Mouse (Mus musculus): Measurements from ENCODE around the gene Hnrnpab. TPM values are rescaled to one million over a fixed set of nuclear protein-coding genes. Genes with fewer than 3 reads are reported as not detected.

Gene Hnrnpab
- polyA plus RNA-seq, 1 experiment from 2014 or later: 617 TPM

DNA sequence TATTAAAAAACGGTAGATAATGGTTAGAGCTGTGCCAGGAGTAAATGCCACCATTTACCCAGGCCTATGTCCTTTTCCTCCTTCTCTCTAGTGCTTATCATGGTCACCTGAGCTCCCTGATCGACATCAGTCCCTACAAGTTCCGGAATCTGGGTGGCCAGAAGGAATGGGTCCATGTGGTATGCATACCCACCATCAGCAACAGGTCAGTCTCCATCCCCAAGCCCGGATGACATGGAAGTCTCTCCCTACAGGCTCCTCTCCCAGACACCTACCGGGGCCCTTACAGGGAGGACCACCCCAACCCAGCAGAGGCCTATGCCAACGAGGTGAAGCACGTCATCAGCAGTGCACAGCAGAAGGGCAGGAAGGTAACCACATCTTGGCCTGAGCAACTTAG lies 14.7 kb downstream of the Hnrnpab start:
- Histone ChIP-seq H3K27me3 (ENCODE audit: insufficient read depth, poor library complexity, severe bottlenecking) (no peaks in the 10 kb centered on the region), H3K4me1 (no peaks in the 10 kb centered on the region), H3K27ac (no peak overlapping the region), H3K9me3 (no peaks in the 10 kb centered on the region), H3K36me3 (peaks cover 100% of the 10 kb centered on the region), H3K4me3 (no peak overlapping the region)
- WGBS: 90% methylated on average over 7 of the region's 7 CpGs
- DNase-seq (ENCODE audit: low spot score): no peak

DNA sequence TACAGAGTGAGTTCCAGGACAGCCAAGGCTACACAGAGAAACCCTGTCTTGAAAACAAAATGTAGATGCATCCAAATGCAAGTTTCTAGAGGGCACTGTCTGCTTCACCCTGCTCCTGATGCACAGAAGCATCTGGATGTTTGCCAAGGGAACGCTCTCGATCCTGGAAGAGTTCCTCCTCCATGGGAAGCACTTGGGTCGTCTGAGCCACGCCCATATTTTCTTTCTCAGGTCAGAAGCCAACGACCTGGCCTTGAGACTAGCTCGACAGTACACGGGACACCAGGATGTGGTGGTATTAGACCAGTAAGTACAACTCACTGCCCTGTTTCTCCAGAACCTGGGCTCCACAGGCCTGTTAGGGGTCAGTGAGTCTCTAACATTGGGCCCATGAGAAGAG lies 15.5 kb downstream of the Hnrnpab start:
- Histone ChIP-seq H3K27ac (no peak overlapping the region), H3K4me3 (no peak overlapping the region), H3K36me3 (peaks cover 100% of the 10 kb centered on the region), H3K27me3 (ENCODE audit: insufficient read depth, poor library complexity, severe bottlenecking) (no peaks in the 10 kb centered on the region), H3K9me3 (no peaks in the 10 kb centered on the region), H3K4me1 (peaks cover 3% of the 10 kb centered on the region; the same call in 1 of the 2 replicates)
- DNase-seq (ENCODE audit: low spot score): no peak
- 73% methylated on average over 7 of the region's 7 CpGs for WGBS

DNA sequence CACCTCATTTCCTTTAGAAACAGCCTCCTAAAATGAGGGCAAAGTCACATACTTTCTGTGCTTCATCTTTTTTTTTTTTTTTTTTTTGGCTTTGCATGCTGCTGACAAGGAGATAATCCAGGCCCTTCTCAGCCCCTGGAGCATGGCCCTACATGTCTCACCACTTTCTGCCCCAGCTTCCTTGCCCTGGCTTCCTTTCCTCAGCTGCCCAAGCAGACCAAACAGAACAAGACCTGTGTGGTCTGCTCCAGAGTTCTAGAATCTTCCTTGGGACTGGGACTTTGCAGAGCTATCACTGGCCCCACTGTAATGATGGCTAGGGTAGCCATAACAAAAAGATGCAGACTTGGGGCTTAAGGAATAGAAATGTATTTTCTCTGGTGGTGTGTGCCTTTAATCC lies 16.6 kb downstream of the Hnrnpab start:
- DNase-seq (ENCODE audit: low spot score): no peak
- Histone ChIP-seq H3K4me3 (no peak overlapping the region), H3K9me3 (no peaks in the 10 kb centered on the region), H3K27me3 (ENCODE audit: insufficient read depth, poor library complexity, severe bottlenecking) (no peaks in the 10 kb centered on the region), H3K4me1 (peaks cover 15% of the 10 kb centered on the region), H3K27ac (no peak overlapping the region), H3K36me3 (peaks cover 93% of the 10 kb centered on the region)

DNA sequence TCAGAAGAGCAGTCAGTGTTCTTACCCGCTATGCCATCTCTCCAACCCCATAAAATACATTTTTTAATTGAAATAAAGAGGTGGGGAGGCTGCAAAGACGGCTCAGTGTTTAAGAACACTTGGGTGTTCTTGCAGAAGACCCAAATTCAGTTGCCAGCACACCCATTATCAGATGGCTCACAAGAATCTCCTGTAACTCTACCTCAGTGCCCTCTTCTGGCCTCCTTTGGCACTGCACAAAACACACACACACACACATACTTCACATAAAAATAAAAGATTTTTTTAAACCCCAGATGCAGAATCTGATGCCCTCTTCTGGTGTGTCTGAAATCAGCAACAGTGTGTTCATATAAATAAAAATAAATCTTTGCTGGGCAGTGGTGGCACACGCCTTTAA lies 17.8 kb downstream of the Hnrnpab start:
- Histone ChIP-seq H3K36me3 (peaks cover 82% of the 10 kb centered on the region), H3K4me1 (peaks cover 22% of the 10 kb centered on the region), H3K27ac (no peak overlapping the region), H3K27me3 (ENCODE audit: insufficient read depth, poor library complexity, severe bottlenecking) (no peaks in the 10 kb centered on the region), H3K4me3 (no peak overlapping the region), H3K9me3 (no peaks in the 10 kb centered on the region)
- 99% methylated on average over 3 of the region's 3 CpGs for WGBS
- no peak for DNase-seq (ENCODE audit: low spot score)

DNA sequence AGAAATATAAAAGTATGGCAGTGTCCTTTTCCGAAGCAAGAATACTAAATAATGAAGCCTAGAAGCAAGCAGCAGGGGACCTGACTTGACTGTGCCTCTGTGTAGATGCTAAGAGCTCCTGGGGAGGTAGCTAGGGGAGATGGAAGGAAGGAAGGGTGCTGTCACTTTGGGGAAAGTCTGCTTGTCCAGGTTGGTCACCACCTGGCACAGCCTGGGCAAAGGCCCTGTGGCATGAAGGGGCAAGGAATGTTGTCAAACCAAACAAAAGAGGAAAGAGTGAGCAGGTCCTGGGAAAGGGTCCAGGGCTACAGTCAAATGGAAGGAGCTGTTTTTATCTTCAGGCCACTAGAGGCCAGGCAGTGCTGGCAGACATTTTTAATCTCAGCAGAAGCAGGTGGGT lies 19.6 kb downstream of the Hnrnpab start:
- peaks cover 64% of the 10 kb centered on the region for H3K36me3 ChIP-seq
- H3K4me1 ChIP-seq: peaks cover 35% of the 10 kb centered on the region
- no peak overlapping the region for H3K27ac ChIP-seq
- whole genome bisulfite sequencing: 87% methylated on average over 1 of the region's 1 CpGs
- no peak for DNase-seq (ENCODE audit: low spot score)
- H3K4me3 ChIP-seq: no peak overlapping the region
- H3K9me3 ChIP-seq: no peaks in the 10 kb centered on the region
- H3K27me3 ChIP-seq (ENCODE audit: insufficient read depth, poor library complexity, severe bottlenecking): no peaks in the 10 kb centered on the region

DNA sequence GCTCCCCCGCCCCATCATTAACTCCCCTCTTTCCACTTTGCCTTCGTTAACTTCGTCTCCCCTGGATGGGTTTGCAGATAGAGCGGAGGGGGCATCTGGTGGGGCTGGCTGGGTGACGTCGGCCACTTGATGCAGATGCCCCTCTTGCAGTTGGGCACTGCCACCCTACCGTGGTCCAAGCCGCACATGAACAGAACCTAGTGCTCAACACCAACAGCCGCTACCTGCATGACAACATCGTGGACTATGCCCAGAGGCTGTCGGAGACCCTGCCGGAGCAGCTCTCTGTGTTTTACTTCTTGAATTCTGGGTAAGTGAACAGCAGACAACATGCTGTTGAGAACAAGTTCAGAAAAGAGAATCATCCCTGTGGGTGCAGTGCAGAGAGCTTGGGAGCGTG lies 20.2 kb downstream of the Hnrnpab start:
- Histone ChIP-seq H3K9me3 (no peaks in the 10 kb centered on the region), H3K27me3 (ENCODE audit: insufficient read depth, poor library complexity, severe bottlenecking) (no peaks in the 10 kb centered on the region), H3K36me3 (peaks cover 58% of the 10 kb centered on the region), H3K4me1 (peaks cover 35% of the 10 kb centered on the region), H3K4me3 (no peak overlapping the region), H3K27ac (no peak overlapping the region)
- DNase-seq (ENCODE audit: low spot score): no peak
- 93% methylated on average over 13 of the region's 13 CpGs for WGBS

DNA sequence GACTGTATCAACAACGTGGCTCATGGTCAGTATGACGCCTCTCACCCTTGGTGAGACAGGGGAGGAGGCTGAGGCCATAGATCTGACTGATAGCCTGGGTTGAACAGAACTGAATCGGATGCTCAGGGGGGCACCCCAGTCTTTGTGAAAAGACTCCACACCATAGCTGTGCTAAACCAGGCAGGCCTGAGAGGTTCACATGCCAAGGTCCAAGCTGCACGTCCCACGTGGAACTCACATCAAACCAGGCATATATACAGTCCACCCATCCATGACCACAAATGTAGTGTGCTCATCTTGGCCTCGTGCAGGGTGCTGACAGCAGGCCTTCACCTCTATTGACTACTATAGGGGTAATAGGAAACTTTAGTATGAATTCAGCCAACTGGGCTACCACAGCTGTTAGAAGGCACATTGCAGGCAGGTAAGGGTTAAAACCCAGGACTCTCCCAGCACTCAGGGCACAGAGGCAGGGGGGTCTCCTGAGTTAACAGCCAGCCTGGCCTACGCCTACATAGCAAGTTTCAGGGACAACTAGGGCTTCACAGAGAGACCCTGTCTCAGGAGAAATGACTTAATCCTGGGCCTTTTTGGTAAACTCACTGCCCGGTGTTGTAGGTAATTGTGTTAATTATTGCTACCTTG lies 20.9 kb downstream of the Hnrnpab start:
- Histone ChIP-seq H3K36me3 (peaks cover 51% of the 10 kb centered on the region), H3K9me3 (no peaks in the 10 kb centered on the region), H3K4me1 (peaks cover 35% of the 10 kb centered on the region), H3K4me3 (peak overlapping the region; percentile 68), H3K27ac (peak overlapping the region; percentile 92), H3K27me3 (ENCODE audit: insufficient read depth, poor library complexity, severe bottlenecking) (no peaks in the 10 kb centered on the region)
- no peak for DNase-seq (ENCODE audit: low spot score)
- 67% methylated on average over 8 of the region's 8 CpGs for WGBS

DNA sequence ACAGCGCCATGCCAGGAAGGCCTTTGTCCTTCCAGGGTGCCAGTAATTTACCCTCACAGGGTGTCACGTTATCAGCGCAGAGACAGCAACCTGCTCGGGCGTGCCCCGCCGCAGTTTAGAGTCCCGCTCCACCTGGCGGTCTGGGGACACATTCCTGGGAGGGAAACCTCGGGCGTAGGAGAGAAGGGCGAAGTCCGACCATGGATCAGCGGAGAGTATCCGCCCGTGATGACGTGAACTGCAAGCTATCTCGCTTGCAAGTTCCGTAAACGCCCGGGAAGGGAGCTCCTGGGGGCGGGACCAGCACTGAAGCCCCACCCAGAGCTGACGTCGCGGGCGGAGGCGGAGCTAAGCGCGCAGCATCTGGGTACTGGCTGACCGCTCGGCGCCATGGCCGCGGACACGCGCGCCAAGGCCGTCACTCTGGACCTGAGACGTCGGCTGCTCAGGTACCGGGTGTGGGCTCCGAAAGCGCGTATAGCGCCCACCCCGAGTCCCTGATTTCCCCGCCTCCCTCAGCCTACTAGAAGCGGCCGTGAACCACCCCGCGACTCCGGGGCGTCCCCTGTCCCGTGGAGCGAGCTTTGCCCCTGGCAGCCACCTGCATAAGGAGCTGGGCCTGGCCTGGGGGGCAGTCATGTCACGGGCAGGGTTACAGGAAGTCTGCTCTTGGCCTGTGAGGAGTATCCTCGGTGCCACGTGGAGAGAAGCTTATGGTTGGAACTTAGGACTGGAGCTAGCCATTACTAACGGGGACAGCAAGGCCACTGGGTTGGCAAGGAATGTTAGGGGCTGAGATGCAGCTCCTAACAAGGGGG lies 22.0 kb downstream of the Hnrnpab start, which contains the start of gene Phykpl:
Phykpl (plus strand) TSS at position 327 of the 818 bp plus-strand sequence.
- Histone ChIP-seq H3K9me3 (no peaks in the 10 kb centered on the region), H3K27ac (peak within 1 kb of the TSS; percentile 92), H3K36me3 (peaks cover 40% of the 10 kb centered on the region), H3K4me1 (peaks cover 35% of the 10 kb centered on the region), H3K27me3 (ENCODE audit: insufficient read depth, poor library complexity, severe bottlenecking) (no peaks in the 10 kb centered on the region), H3K4me3 (peak within 1 kb of the TSS; percentile 68)
- peak; percentile 99 for DNase-seq (ENCODE audit: low spot score)
- WGBS: under 1% methylated on average over 59 of the region's 59 CpGs

DNA sequence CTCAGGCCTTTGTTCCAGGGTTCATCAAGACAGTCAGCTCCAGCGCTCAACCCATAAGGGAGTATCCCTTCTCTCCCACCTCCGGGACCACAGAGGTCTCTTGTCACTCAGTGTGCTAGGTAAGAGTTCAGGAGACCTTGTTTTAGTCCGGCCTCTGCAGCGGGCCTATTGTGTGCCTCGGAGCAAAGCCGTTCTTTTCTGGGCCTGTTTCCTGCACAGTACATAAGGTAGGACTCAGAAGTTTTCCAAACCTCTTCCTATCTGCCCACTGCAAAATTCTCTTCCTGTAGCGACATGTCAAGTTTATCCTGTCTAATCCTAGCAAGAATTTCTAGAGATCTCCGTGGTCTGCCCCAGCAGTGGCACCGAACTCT lies 22.6 kb downstream of the Hnrnpab start:
- H3K4me3 ChIP-seq: peak overlapping the region; percentile 68
- H3K27ac ChIP-seq: peak overlapping the region; percentile 92
- H3K9me3 ChIP-seq: no peaks in the 10 kb centered on the region
- H3K4me1 ChIP-seq: peaks cover 38% of the 10 kb centered on the region
- 19% methylated on average over 9 of the region's 9 CpGs for WGBS
- DNase-seq (ENCODE audit: low spot score): no peak
- H3K36me3 ChIP-seq: peaks cover 34% of the 10 kb centered on the region
- no peaks in the 10 kb centered on the region for H3K27me3 ChIP-seq (ENCODE audit: insufficient read depth, poor library complexity, severe bottlenecking)

DNA sequence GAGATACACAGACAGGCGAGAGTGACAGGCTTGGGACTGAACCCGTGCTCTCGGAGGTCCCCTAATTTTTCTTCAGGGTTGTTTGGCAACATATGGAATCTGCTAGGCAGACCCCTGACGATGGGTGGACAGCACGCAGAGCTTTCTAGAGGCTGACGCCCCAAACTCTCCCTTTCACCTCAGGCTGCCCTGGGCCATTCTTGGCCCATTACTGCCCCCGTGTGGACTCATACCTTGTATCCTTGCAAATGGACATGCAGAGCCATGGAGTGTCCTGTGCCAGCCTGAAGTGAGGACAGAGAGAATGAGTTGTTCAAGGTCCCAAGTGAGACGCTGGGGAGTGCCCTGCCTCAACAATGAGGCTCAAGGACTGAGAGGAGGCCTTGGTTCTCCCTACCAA lies 23.9 kb downstream of the Hnrnpab start:
- Histone ChIP-seq H3K27me3 (ENCODE audit: insufficient read depth, poor library complexity, severe bottlenecking) (no peaks in the 10 kb centered on the region), H3K36me3 (peaks cover 21% of the 10 kb centered on the region), H3K27ac (peak overlapping the region; percentile 92; the same call in 1 of the 2 replicates), H3K4me3 (no peak overlapping the region), H3K9me3 (no peaks in the 10 kb centered on the region), H3K4me1 (peaks cover 39% of the 10 kb centered on the region)
- peak; percentile 91 for DNase-seq (ENCODE audit: low spot score)
- 17% methylated on average over 8 of the region's 8 CpGs for WGBS

DNA sequence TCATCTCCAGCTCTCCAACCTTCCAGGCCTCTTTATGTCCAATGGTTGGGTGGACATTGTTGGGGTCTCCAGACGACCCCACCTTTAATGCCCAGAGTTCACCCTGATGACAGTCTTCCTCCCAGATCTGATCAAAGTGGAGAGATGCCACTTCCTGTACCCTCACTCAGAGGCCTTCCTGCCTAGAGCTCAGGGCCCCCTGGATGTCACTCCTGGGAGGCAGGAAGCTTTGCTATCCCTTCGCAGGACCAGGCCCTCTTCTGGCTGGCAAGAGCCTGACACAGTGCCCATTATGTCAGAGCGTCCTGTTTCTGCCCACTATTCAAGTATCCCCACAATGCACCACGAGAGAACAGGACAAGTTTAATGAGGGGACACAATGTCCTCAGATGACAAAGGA lies 27.6 kb downstream of the Hnrnpab start:
- Histone ChIP-seq H3K27me3 (ENCODE audit: insufficient read depth, poor library complexity, severe bottlenecking) (peaks cover 6% of the 10 kb centered on the region; the same call in 1 of the 2 replicates), H3K36me3 (no peaks in the 10 kb centered on the region), H3K27ac (no peak overlapping the region), H3K9me3 (no peaks in the 10 kb centered on the region), H3K4me1 (peaks cover 26% of the 10 kb centered on the region), H3K4me3 (no peak overlapping the region)
- 66% methylated on average over 4 of the region's 4 CpGs for WGBS
- no peak for DNase-seq (ENCODE audit: low spot score)

DNA sequence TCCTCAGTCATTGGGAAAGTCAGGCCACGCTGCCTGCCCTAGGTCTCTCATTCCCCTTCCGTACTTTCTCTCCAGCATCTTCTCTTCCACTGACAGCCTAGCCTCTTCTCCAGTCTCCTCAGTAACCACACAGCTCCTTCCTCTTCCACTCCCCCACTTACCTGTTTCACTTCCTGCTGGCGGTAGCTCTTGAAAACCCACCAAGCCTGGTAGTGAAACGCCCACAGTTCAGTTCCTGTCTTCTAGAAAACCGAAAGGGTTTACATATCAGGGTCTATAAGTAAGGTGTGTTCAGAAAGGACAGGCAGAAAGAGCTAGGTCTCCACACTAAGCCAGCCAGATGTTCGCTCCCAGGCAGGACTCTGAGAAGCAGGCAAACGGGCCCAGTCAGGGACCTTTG lies 29.1 kb downstream of the Hnrnpab start:
- 81% methylated on average over 7 of the region's 7 CpGs for WGBS

DNA sequence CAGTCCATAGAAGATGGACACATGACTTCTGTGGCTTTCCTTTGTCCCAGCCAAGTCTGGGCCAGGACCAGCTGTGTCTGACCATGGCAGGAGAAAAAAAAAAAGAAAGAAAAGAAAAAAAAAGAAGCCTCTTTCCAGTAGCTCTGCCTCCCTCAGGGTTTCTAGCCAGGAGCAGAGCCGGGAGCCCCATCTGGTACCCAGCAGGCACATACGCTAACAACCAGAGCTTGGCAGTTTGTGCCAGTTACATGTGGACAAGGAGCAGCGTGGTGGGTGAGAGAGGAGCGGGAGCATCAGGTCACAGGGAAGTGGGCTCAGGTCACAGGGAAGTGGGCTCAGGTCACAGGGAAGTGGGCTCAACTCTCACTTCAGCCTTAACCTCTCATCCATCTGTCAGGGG lies 30.2 kb downstream of the Hnrnpab start:
- WGBS: 83% methylated on average over 4 of the region's 4 CpGs

More for the DNA sequence above, 29.1 kb downstream of the Hnrnpab start:
- Histone ChIP-seq H3K36me3 (no peaks in the 10 kb centered on the region), H3K27ac (no peak overlapping the region), H3K4me3 (no peak overlapping the region), H3K27me3 (ENCODE audit: insufficient read depth, poor library complexity, severe bottlenecking) (peaks cover 6% of the 10 kb centered on the region; the same call in 1 of the 2 replicates), H3K9me3 (no peaks in the 10 kb centered on the region), H3K4me1 (peaks cover 14% of the 10 kb centered on the region)
- no peak for DNase-seq (ENCODE audit: low spot score)

More for the DNA sequence above, 30.2 kb downstream of the Hnrnpab start:
- Histone ChIP-seq H3K9me3 (no peaks in the 10 kb centered on the region), H3K27ac (no peak overlapping the region), H3K36me3 (no peaks in the 10 kb centered on the region), H3K4me1 (peaks cover 12% of the 10 kb centered on the region), H3K4me3 (no peak overlapping the region), H3K27me3 (ENCODE audit: insufficient read depth, poor library complexity, severe bottlenecking) (peaks cover 6% of the 10 kb centered on the region; the same call in 1 of the 2 replicates)
- no peak for DNase-seq (ENCODE audit: low spot score)

All from heart, embryonic 10.5 days (tissue).